Mouse (Mus musculus): ENCODE data around the gene Tshz3. TPM values are rescaled to one million over a fixed set of nuclear protein-coding genes. Genes with fewer than 3 reads are reported as not detected.

The Tshz3 gene
- polyA plus RNA-seq, 1 experiment from 2014 or later = 104 TPM

- Histone ChIP-seq H3K9me3 (ENCODE audit: control insufficient read depth, low read length) (no peaks in the 10 kb centered on the region), H3K36me3 (ENCODE audit: control insufficient read depth, insufficient read depth, low read length) (no peaks in the 10 kb centered on the region), H3K27me3 (ENCODE audit: control insufficient read depth, insufficient read depth, low read length) (0 out of 2 replicates have a peak, but pooled peaks cover 6% of the 10 kb centered on the region), H3K4me3 (ENCODE audit: low read depth, low read length) (peak overlapping the region; percentile 81), H3K4me1 (ENCODE audit: control insufficient read depth, insufficient read depth, low read length) (peaks cover 32% of the 10 kb centered on the region), H3K27ac (ENCODE audit: low read depth, low read length) (peak overlapping the region; percentile 97), H3K4me2 (ENCODE audit: low read depth, low read length) (peak overlapping the region; percentile 92), H3K9ac (replicated peaks; ENCODE audit: low read depth, low read length) (peak overlapping the region; percentile 95; the same call in 1 of the 2 replicates)
- 13% methylated on average over 7 of the region's 7 CpGs for WGBS
- no peak for ATAC-seq (ENCODE audit: low read depth)
Measured at GRCm38 (mm10) chr7:36694642-36695191, 3.2 kb upstream of the Tshz3 start.

GRCm38 (mm10) chr7:36695276-36695675, 2.6 kb upstream of the Tshz3 start:
- Histone ChIP-seq H3K27ac (ENCODE audit: low read depth, low read length) (peak overlapping the region; percentile 97), H3K4me2 (ENCODE audit: low read depth, low read length) (peak overlapping the region; percentile 92), H3K9me3 (ENCODE audit: control insufficient read depth, low read length) (no peaks in the 10 kb centered on the region), H3K36me3 (ENCODE audit: control insufficient read depth, insufficient read depth, low read length) (no peaks in the 10 kb centered on the region), H3K9ac (replicated peaks; ENCODE audit: low read depth, low read length) (peak overlapping the region; percentile 95), H3K4me3 (ENCODE audit: low read depth, low read length) (peak overlapping the region; percentile 81), H3K4me1 (ENCODE audit: control insufficient read depth, insufficient read depth, low read length) (peaks cover 34% of the 10 kb centered on the region), H3K27me3 (ENCODE audit: control insufficient read depth, insufficient read depth, low read length) (0 out of 2 replicates have a peak, but pooled peaks cover 4% of the 10 kb centered on the region)
- under 1% methylated on average over 25 of the region's 25 CpGs for WGBS
- no peak for ATAC-seq (ENCODE audit: low read depth)

- under 1% methylated on average over 42 of the region's 42 CpGs for WGBS
- no peak for ATAC-seq (ENCODE audit: low read depth)
- peak overlapping the region; percentile 81 for H3K4me3 ChIP-seq (ENCODE audit: low read depth, low read length)
- H3K27ac ChIP-seq (ENCODE audit: low read depth, low read length) = peak overlapping the region; percentile 97
- peak overlapping the region; percentile 95 for H3K9ac ChIP-seq (replicated peaks; ENCODE audit: low read depth, low read length)
- peak overlapping the region; percentile 92 for H3K4me2 ChIP-seq (ENCODE audit: low read depth, low read length)
- peaks cover 30% of the 10 kb centered on the region for H3K4me1 ChIP-seq (ENCODE audit: control insufficient read depth, insufficient read depth, low read length)
- H3K9me3 ChIP-seq (ENCODE audit: control insufficient read depth, low read length) = no peaks in the 10 kb centered on the region
- 0 out of 2 replicates have a peak, but pooled peaks cover 4% of the 10 kb centered on the region for H3K27me3 ChIP-seq (ENCODE audit: control insufficient read depth, insufficient read depth, low read length)
- H3K36me3 ChIP-seq (ENCODE audit: control insufficient read depth, insufficient read depth, low read length) = no peaks in the 10 kb centered on the region
Measured at GRCm38 (mm10) chr7:36695791-36696241, 2.1 kb upstream of the Tshz3 start.

- peak overlapping the region; percentile 97 for H3K27ac ChIP-seq (ENCODE audit: low read depth, low read length)
- ATAC-seq (ENCODE audit: low read depth) = peak; percentile 31
- H3K27me3 ChIP-seq (ENCODE audit: control insufficient read depth, insufficient read depth, low read length) = 0 out of 2 replicates have a peak, but pooled peaks cover 4% of the 10 kb centered on the region
- H3K4me2 ChIP-seq (ENCODE audit: low read depth, low read length) = peak overlapping the region; percentile 92
- under 1% methylated on average over 60 of the region's 62 CpGs for WGBS
- peak overlapping the region; percentile 95 for H3K9ac ChIP-seq (replicated peaks; ENCODE audit: low read depth, low read length)
- H3K9me3 ChIP-seq (ENCODE audit: control insufficient read depth, low read length) = no peaks in the 10 kb centered on the region
- H3K4me1 ChIP-seq (ENCODE audit: control insufficient read depth, insufficient read depth, low read length) = peaks cover 25% of the 10 kb centered on the region
- H3K4me3 ChIP-seq (ENCODE audit: low read depth, low read length) = peak overlapping the region; percentile 81
- H3K36me3 ChIP-seq (ENCODE audit: control insufficient read depth, insufficient read depth, low read length) = no peaks in the 10 kb centered on the region
Measured at GRCm38 (mm10) chr7:36696406-36697117, 1.4 kb upstream of the Tshz3 start.

GRCm38 (mm10) chr7:36697118-36697855, 631 bp upstream of the Tshz3 start:
- peak overlapping the region; percentile 81 for H3K4me3 ChIP-seq (ENCODE audit: low read depth, low read length)
- peaks cover 27% of the 10 kb centered on the region for H3K4me1 ChIP-seq (ENCODE audit: control insufficient read depth, insufficient read depth, low read length)
- H3K9me3 ChIP-seq (ENCODE audit: control insufficient read depth, low read length) = no peaks in the 10 kb centered on the region
- H3K9ac ChIP-seq (replicated peaks; ENCODE audit: low read depth, low read length) = peak overlapping the region; percentile 95
- 0 out of 2 replicates have a peak, but pooled peaks cover 4% of the 10 kb centered on the region for H3K27me3 ChIP-seq (ENCODE audit: control insufficient read depth, insufficient read depth, low read length)
- ATAC-seq (ENCODE audit: low read depth) = peak; percentile 78
- H3K27ac ChIP-seq (ENCODE audit: low read depth, low read length) = peak overlapping the region; percentile 97
- no peaks in the 10 kb centered on the region for H3K36me3 ChIP-seq (ENCODE audit: control insufficient read depth, insufficient read depth, low read length)
- H3K4me2 ChIP-seq (ENCODE audit: low read depth, low read length) = peak overlapping the region; percentile 92
- WGBS = 2% methylated on average over 24 of the region's 62 CpGs

- WGBS = under 1% methylated on average over 16 of the region's 16 CpGs
- Histone ChIP-seq H3K4me3 (ENCODE audit: low read depth, low read length) (peak overlapping the region; percentile 81), H3K4me1 (ENCODE audit: control insufficient read depth, insufficient read depth, low read length) (peaks cover 32% of the 10 kb centered on the region), H3K4me2 (ENCODE audit: low read depth, low read length) (peak overlapping the region; percentile 92), H3K9me3 (ENCODE audit: control insufficient read depth, low read length) (no peaks in the 10 kb centered on the region), H3K27ac (ENCODE audit: low read depth, low read length) (peak overlapping the region; percentile 97), H3K36me3 (ENCODE audit: control insufficient read depth, insufficient read depth, low read length) (no peaks in the 10 kb centered on the region; the same call in 1 of the 2 replicates), H3K9ac (replicated peaks; ENCODE audit: low read depth, low read length) (peak overlapping the region; percentile 95), H3K27me3 (ENCODE audit: control insufficient read depth, insufficient read depth, low read length) (no peaks in the 10 kb centered on the region)
- ATAC-seq (ENCODE audit: low read depth) = peak; percentile 7; the same call in 1 of the 2 replicates
Measured at GRCm38 (mm10) chr7:36698589-36698946, 650 bp downstream of the Tshz3 start.

GRCm38 (mm10) chr7:36699001-36699987, 1.4 kb downstream of the Tshz3 start:
- ATAC-seq (ENCODE audit: low read depth) = no peak
- peak overlapping the region; percentile 81 for H3K4me3 ChIP-seq (ENCODE audit: low read depth, low read length)
- no peaks in the 10 kb centered on the region for H3K9me3 ChIP-seq (ENCODE audit: control insufficient read depth, low read length)
- peak overlapping the region; percentile 92 for H3K4me2 ChIP-seq (ENCODE audit: low read depth, low read length)
- H3K9ac ChIP-seq (replicated peaks; ENCODE audit: low read depth, low read length) = peak overlapping the region; percentile 95
- 9% methylated on average over 18 of the region's 18 CpGs for WGBS
- peaks cover 35% of the 10 kb centered on the region for H3K4me1 ChIP-seq (ENCODE audit: control insufficient read depth, insufficient read depth, low read length)
- H3K36me3 ChIP-seq (ENCODE audit: control insufficient read depth, insufficient read depth, low read length) = no peaks in the 10 kb centered on the region; the same call in 1 of the 2 replicates
- H3K27ac ChIP-seq (ENCODE audit: low read depth, low read length) = peak overlapping the region; percentile 97
- no peaks in the 10 kb centered on the region for H3K27me3 ChIP-seq (ENCODE audit: control insufficient read depth, insufficient read depth, low read length)

- Histone ChIP-seq H3K9ac (replicated peaks; ENCODE audit: low read depth, low read length) (peak overlapping the region; percentile 39), H3K4me2 (ENCODE audit: low read depth, low read length) (peak overlapping the region; percentile 65), H3K27ac (ENCODE audit: low read depth, low read length) (peak overlapping the region; percentile 87), H3K9me3 (ENCODE audit: control insufficient read depth, low read length) (no peaks in the 10 kb centered on the region), H3K27me3 (ENCODE audit: control insufficient read depth, insufficient read depth, low read length) (no peaks in the 10 kb centered on the region), H3K4me3 (ENCODE audit: low read depth, low read length) (peak overlapping the region; percentile 20; the same call in 1 of the 2 replicates), H3K4me1 (ENCODE audit: control insufficient read depth, insufficient read depth, low read length) (peaks cover 67% of the 10 kb centered on the region), H3K36me3 (ENCODE audit: control insufficient read depth, insufficient read depth, low read length) (no peaks in the 10 kb centered on the region; the same call in 1 of the 2 replicates)
- 17% methylated on average over 9 of the region's 10 CpGs for WGBS
- no peak for ATAC-seq (ENCODE audit: low read depth)
Measured at GRCm38 (mm10) chr7:36706636-36707035, 8.7 kb downstream of the Tshz3 start.

Data from neural tube, embryonic 14.5 days (tissue).